Mouse (Mus musculus) midbrain, embryonic 15.5 days (tissue): ENCODE measurements at regions not wholly inside any gene's neighbourhood (a gene's known extent, or its start where the extent isn't known, plus 50 kb on each side); places are given as distances from the start of the nearest gene placed in this dataset.

Experiments
- ATAC-seq: fragments of 200-750 bp; cut with Nextera tagmentation; replicated peaks from 2 replicates; pipeline ENCODE4 v1.8.0; 2017; ENCODE audit warnings: moderate TSS enrichment
- H3K27ac ChIP-seq: fragments of 300-500 bp; sonication (generic); 2 replicates; pipeline ENCODE4 v1.5.1; 2015; ENCODE audit warnings: mild to moderate bottlenecking, inconsistent platforms
- H3K27me3 ChIP-seq: fragments of 300-500 bp; sonication (generic); replicated peaks from 2 replicates; pipeline ENCODE4 v1.6.1; 2015; ENCODE audit warnings: inconsistent platforms
- H3K36me3 ChIP-seq: fragments of 300-500 bp; sonication (generic); replicated peaks from 2 replicates; pipeline ENCODE4 v1.6.1; 2015; ENCODE audit warnings: inconsistent platforms
- H3K4me1 ChIP-seq: fragments of 300-500 bp; sonication (generic); 2 replicates; pipeline ENCODE4 v1.6.1; 2015; ENCODE audit warnings: inconsistent platforms
- H3K4me2 ChIP-seq: fragments of 300-500 bp; sonication (generic); 2 replicates; pipeline ENCODE4 v1.6.1; 2015; ENCODE audit warnings: inconsistent platforms, mild to moderate bottlenecking, moderate library complexity
- H3K4me3 ChIP-seq: fragments of 300-500 bp; sonication (generic); 2 replicates; pipeline ENCODE4 v1.5.1; 2015; ENCODE audit warnings: mild to moderate bottlenecking, inconsistent platforms
- H3K9ac ChIP-seq: fragments of 300-500 bp; sonication (generic); 2 replicates; pipeline ENCODE4 v1.6.1; 2015; ENCODE audit warnings: mild to moderate bottlenecking, inconsistent platforms
- H3K9me3 ChIP-seq: fragments of 300-500 bp; sonication (generic); 2 replicates; pipeline ENCODE4 v1.6.1; 2016; ENCODE audit warnings: inconsistent platforms
- WGBS: fragments of 180-500 bp; shearing (Covaris S2); methylation state at CpG from one replicate; pipeline ENCODE4 v1.1.7; 2015; ENCODE audit warnings: mixed read lengths; 5-methylcytosine and 5-hydroxymethylcytosine counted together

- ATAC-seq, result no peak
- H3K27ac ChIP-seq, result no peak overlapping the region
- H3K4me1 ChIP-seq, result no peaks in the 10 kb centered on the region
- 96% methylated on average over 11 of the region's 11 CpGs for WGBS
- H3K4me3 ChIP-seq, result no peak overlapping the region
- H3K9me3 ChIP-seq, result no peaks in the 10 kb centered on the region
- H3K36me3 ChIP-seq, result no peaks in the 10 kb centered on the region
- H3K9ac ChIP-seq, result no peak overlapping the region
- H3K27me3 ChIP-seq, result no peaks in the 10 kb centered on the region
- H3K4me2 ChIP-seq, result no peak overlapping the region
Measured at GRCm38 (mm10) chr16:10098511-10098910, 71.5 kb upstream of the Rpl39l start.

- WGBS, result 57% methylated on average over 18 of the region's 18 CpGs
- ATAC-seq, result peak; percentile 66
Measured at GRCm38 (mm10) chr16:10088461-10089353, 81.3 kb upstream of the Rpl39l start.

GRCm38 (mm10) chr16:10086341-10086740 is 83.7 kb upstream of the Rpl39l start:
- H3K27me3 ChIP-seq, result no peaks in the 10 kb centered on the region
- H3K4me1 ChIP-seq, result no peaks in the 10 kb centered on the region
- no peaks in the 10 kb centered on the region for H3K9me3 ChIP-seq
- no peak overlapping the region for H3K9ac ChIP-seq
- H3K4me3 ChIP-seq, result no peak overlapping the region
- H3K36me3 ChIP-seq, result no peaks in the 10 kb centered on the region
- 21% methylated on average over 1 of the region's 1 CpGs for WGBS
- no peak overlapping the region for H3K27ac ChIP-seq
- no peak for ATAC-seq
- no peak overlapping the region for H3K4me2 ChIP-seq

More at GRCm38 (mm10) chr16:10088461-10089353, 81.3 kb upstream of the Rpl39l start:
- H3K27me3 ChIP-seq, result no peaks in the 10 kb centered on the region
- H3K4me3 ChIP-seq, result no peak overlapping the region
- no peaks in the 10 kb centered on the region for H3K4me1 ChIP-seq
- H3K9me3 ChIP-seq, result no peaks in the 10 kb centered on the region
- H3K9ac ChIP-seq, result no peak overlapping the region
- no peak overlapping the region for H3K27ac ChIP-seq
- no peak overlapping the region for H3K4me2 ChIP-seq
- H3K36me3 ChIP-seq, result no peaks in the 10 kb centered on the region

GRCm38 (mm10) chr16:10085429-10085828 is 84.6 kb upstream of the Rpl39l start:
- Histone ChIP-seq H3K4me2 (no peak overlapping the region), H3K27me3 (no peaks in the 10 kb centered on the region), H3K36me3 (no peaks in the 10 kb centered on the region), H3K4me1 (no peaks in the 10 kb centered on the region), H3K9me3 (no peaks in the 10 kb centered on the region), H3K4me3 (no peak overlapping the region), H3K27ac (no peak overlapping the region), H3K9ac (no peak overlapping the region)
- 85% methylated on average over 5 of the region's 5 CpGs for WGBS
- ATAC-seq, result no peak

GRCm38 (mm10) chr16:10081751-10082150 is 86.4 kb upstream of the Grin2a start:
- H3K27me3 ChIP-seq, result no peaks in the 10 kb centered on the region
- H3K36me3 ChIP-seq, result no peaks in the 10 kb centered on the region
- H3K4me2 ChIP-seq, result no peak overlapping the region
- no peak for ATAC-seq
- 57% methylated on average over 2 of the region's 2 CpGs for WGBS
- no peaks in the 10 kb centered on the region for H3K9me3 ChIP-seq
- no peak overlapping the region for H3K4me3 ChIP-seq
- no peaks in the 10 kb centered on the region for H3K4me1 ChIP-seq
- no peak overlapping the region for H3K27ac ChIP-seq
- no peak overlapping the region for H3K9ac ChIP-seq

- no peaks in the 10 kb centered on the region for H3K27me3 ChIP-seq
- H3K9ac ChIP-seq, result no peak overlapping the region
- no peak for ATAC-seq
- H3K4me1 ChIP-seq, result no peaks in the 10 kb centered on the region
- no peaks in the 10 kb centered on the region for H3K9me3 ChIP-seq
- no peak overlapping the region for H3K4me2 ChIP-seq
- no peak overlapping the region for H3K4me3 ChIP-seq
- H3K36me3 ChIP-seq, result no peaks in the 10 kb centered on the region
- no peak overlapping the region for H3K27ac ChIP-seq
- WGBS, result 89% methylated on average over 7 of the region's 7 CpGs
Measured at GRCm38 (mm10) chr16:10080121-10080679, 84.8 kb upstream of the Grin2a start.

- ATAC-seq, result no peak
- no peaks in the 10 kb centered on the region for H3K27me3 ChIP-seq
- 22% methylated on average over 6 of the region's 6 CpGs for WGBS
- H3K27ac ChIP-seq, result no peak overlapping the region
- no peaks in the 10 kb centered on the region for H3K9me3 ChIP-seq
- no peak overlapping the region for H3K9ac ChIP-seq
- no peaks in the 10 kb centered on the region for H3K4me1 ChIP-seq
- H3K36me3 ChIP-seq, result no peaks in the 10 kb centered on the region
- no peak overlapping the region for H3K4me3 ChIP-seq
- no peak overlapping the region for H3K4me2 ChIP-seq
Measured at GRCm38 (mm10) chr16:10073158-10073557, 77.8 kb upstream of the Grin2a start.

- Histone ChIP-seq H3K36me3 (no peaks in the 10 kb centered on the region), H3K9me3 (no peaks in the 10 kb centered on the region), H3K4me3 (no peak overlapping the region), H3K4me2 (no peak overlapping the region), H3K27ac (no peak overlapping the region), H3K4me1 (no peaks in the 10 kb centered on the region), H3K27me3 (no peaks in the 10 kb centered on the region), H3K9ac (no peak overlapping the region)
- no peak for ATAC-seq
- 67% methylated on average over 8 of the region's 8 CpGs for WGBS
Measured at GRCm38 (mm10) chr16:10063491-10063890, 68.1 kb upstream of the Grin2a start.

GRCm38 (mm10) chr16:10058094-10058493 is 62.7 kb upstream of the Grin2a start:
- H3K9ac ChIP-seq, result no peak overlapping the region
- H3K27ac ChIP-seq, result no peak overlapping the region
- no peaks in the 10 kb centered on the region for H3K36me3 ChIP-seq
- 66% methylated on average over 4 of the region's 4 CpGs for WGBS
- H3K27me3 ChIP-seq, result no peaks in the 10 kb centered on the region
- no peak for ATAC-seq
- no peaks in the 10 kb centered on the region for H3K9me3 ChIP-seq
- H3K4me1 ChIP-seq, result no peaks in the 10 kb centered on the region
- H3K4me2 ChIP-seq, result no peak overlapping the region
- no peak overlapping the region for H3K4me3 ChIP-seq
